Mouse (Mus musculus): ENCODE data around the gene Isoc2a. TPM values are rescaled to one million over a fixed set of nuclear protein-coding genes. Genes with fewer than 3 reads are reported as not detected.

Isoc2a gene
- total and polyA plus RNA-seq, 2 experiments from 2014 or later, result 0.52 to 7.7 TPM

DNA sequence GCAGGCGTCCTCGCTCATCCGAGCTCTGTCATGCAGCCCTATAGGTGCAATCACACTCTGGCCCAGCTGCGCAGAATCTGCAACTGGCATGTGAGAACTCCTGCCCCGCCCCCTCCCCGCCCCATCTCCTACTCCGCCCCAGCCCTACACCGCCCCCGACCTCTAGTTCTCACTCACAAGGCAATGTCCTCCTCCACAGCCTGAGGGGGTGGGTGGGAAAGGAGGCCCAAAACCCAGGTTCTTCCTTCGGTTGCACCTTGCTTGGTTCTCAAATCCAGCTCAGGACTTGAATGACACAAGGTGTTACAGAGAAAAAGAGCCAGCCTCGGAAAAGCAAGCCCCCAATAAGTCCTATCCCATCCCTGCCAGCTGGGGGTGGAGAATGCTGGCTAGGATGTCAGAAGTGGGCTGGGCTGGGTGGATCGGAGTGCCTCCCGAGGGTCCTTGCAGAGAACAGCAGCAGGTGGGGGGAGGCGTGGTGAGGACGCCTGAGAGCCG, 34.3 kb upstream of the Isoc2a start:
- H3K27ac ChIP-seq (ENCODE audit: low read depth, low read length), result peak overlapping the region; percentile 80
- peak overlapping the region; percentile 65 for H3K4me2 ChIP-seq (ENCODE audit: low read depth, low read length, poor library complexity, severe bottlenecking)
- no peaks in the 10 kb centered on the region for H3K9me3 ChIP-seq (ENCODE audit: low read length)
- peak; percentile 16; the same call in 1 of the 2 replicates for TF ChIP-seq CTCF (IDR thresholded peaks at IDR 0.05)
- peak overlapping the region; percentile 61 for H3K9ac ChIP-seq (replicated peaks; ENCODE audit: low read length, poor library complexity, severe bottlenecking)
- H3K36me3 ChIP-seq (ENCODE audit: insufficient read depth, low read length), result no peaks in the 10 kb centered on the region
- DNase-seq (ENCODE audit: low spot score) (peak; percentile 76), ATAC-seq (ENCODE audit: low FRiP score) (peak; percentile 69)
- H3K4me3 ChIP-seq (ENCODE audit: low read depth, low read length), result peak overlapping the region; percentile 58
- 1% methylated on average over 16 of the region's 16 CpGs for WGBS
- H3K27me3 ChIP-seq (ENCODE audit: insufficient read depth, low read length), result no peaks in the 10 kb centered on the region
- peaks cover 7% of the 10 kb centered on the region; the same call in 1 of the 2 replicates for H3K4me1 ChIP-seq (ENCODE audit: insufficient read depth, low read length)

DNA sequence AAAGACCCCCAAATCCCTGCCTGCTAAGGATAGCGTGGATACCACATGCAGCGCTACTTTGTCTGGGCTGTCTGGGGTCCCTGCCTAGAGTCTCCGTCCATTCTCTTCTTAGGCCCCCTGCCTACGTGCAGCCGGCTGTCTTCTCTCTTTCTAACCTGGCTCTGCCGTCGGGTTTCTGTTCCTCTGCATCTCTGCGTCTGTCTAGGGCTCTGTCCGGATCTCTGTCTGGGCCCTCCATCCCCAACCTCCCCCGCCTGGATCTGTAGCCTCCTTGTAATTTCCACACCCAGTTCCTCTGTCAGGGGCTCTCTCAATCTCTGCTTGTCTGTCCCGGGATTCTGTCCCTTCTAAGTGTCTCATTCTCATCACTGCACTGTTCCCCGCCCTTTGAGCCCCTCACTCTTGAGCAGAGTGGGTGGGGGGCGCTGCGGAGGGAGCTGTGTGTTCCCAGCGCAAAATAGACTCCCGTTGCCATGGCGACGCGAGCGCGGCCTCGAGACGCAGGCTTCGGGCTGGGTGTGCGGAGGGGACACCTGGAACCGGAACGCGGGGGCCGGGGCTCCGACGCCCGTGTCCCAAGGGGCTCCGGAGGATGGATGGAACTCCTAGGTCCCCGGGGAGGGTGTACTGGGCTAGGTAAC, 33.2 kb upstream of the Isoc2a start:
- Histone ChIP-seq H3K36me3 (ENCODE audit: insufficient read depth, low read length) (no peaks in the 10 kb centered on the region), H3K27ac (ENCODE audit: low read depth, low read length) (peak overlapping the region; percentile 80), H3K4me1 (ENCODE audit: insufficient read depth, low read length) (peaks cover 7% of the 10 kb centered on the region; the same call in 1 of the 2 replicates), H3K4me2 (ENCODE audit: low read depth, low read length, poor library complexity, severe bottlenecking) (peak overlapping the region; percentile 65), H3K27me3 (ENCODE audit: insufficient read depth, low read length) (no peaks in the 10 kb centered on the region), H3K9me3 (ENCODE audit: low read length) (no peaks in the 10 kb centered on the region), H3K4me3 (ENCODE audit: low read depth, low read length) (peak overlapping the region; percentile 58), H3K9ac (replicated peaks; ENCODE audit: low read length, poor library complexity, severe bottlenecking) (peak overlapping the region; percentile 61)
- DNase-seq (ENCODE audit: low spot score) (peak; percentile 83), ATAC-seq (ENCODE audit: low FRiP score) (peak; percentile 19; the same call in 1 of the 2 replicates)
- under 1% methylated on average over 34 of the region's 34 CpGs for WGBS
- peak; percentile 17; the same call in 1 of the 2 replicates for TF ChIP-seq CTCF (IDR thresholded peaks at IDR 0.05)

DNA sequence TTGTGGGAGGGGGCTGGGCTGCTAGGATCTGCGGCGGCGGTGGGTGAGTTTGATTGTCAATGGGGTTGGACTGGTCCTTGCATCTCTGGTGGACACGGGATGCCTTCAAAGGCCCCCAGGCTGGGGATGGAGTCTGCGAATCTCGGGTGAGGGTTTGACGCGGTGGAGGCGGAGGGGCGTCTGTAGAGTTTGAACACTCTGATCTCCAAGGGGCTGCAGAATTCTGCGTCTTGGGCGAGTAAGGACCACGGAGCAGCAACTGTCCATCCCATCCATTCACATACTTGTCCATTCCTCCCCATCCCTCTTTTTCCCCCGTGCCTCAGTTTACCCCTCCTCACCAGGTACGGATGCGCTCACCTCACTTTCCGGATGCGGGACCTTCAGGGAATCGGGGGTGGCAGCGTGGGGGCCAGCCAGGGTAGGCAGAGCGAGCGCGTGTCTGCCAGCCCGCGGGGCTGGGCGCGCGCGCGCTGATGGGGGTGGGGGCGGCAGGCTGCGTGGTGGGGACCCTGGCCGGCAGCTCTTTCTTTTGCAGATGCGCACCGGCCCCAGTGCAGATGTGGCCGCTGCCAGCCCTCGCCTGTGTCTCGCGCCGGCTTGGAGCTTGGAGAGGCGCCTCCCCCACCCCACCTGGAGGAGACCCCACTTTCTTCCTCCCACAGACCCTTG, 32.6 kb upstream of the Isoc2a start, which contains the start of gene Shisa7:
Gene Shisa7, minus strand, starts transcription at position 452 of the 672 bp plus-strand sequence.
- ATAC-seq (ENCODE audit: low FRiP score), result peak; percentile 61
- H3K27ac ChIP-seq (ENCODE audit: low read depth, low read length), result peak within 1 kb of the TSS; percentile 80
- H3K4me1 ChIP-seq (ENCODE audit: insufficient read depth, low read length), result peaks cover 7% of the 10 kb centered on the region; the same call in 1 of the 2 replicates
- no peaks in the 10 kb centered on the region for H3K27me3 ChIP-seq (ENCODE audit: insufficient read depth, low read length)
- TF ChIP-seq CTCF (IDR thresholded peaks at IDR 0.05), result no peak
- H3K36me3 ChIP-seq (ENCODE audit: insufficient read depth, low read length), result no peaks in the 10 kb centered on the region
- no peak for DNase-seq (ENCODE audit: low spot score)
- H3K9ac ChIP-seq (replicated peaks; ENCODE audit: low read length, poor library complexity, severe bottlenecking), result peak within 1 kb of the TSS; percentile 61
- peak within 1 kb of the TSS; percentile 65 for H3K4me2 ChIP-seq (ENCODE audit: low read depth, low read length, poor library complexity, severe bottlenecking)
- WGBS, result 0% methylated on average over 20 of the region's 41 CpGs
- H3K4me3 ChIP-seq (ENCODE audit: low read depth, low read length), result peak within 1 kb of the TSS; percentile 58
- H3K9me3 ChIP-seq (ENCODE audit: low read length), result no peaks in the 10 kb centered on the region

DNA sequence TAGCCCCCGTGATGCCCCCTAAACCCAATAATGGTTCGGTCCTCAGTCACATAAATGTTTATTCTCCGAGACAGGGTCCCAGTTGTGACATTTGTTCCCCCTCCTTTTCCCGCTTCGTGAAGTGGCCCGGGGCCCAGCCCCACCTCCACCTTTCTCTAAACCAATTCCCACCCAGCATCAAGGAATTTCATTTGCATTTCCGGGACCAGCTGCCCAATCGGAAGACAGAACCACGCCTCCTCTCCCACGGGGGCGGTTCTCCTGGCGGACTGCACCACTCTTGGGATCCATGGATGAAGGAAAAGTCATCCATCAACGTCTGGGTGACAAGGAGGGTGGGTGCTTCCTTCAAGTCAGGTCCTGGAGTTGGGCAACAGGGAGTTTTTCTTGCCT, 32.0 kb upstream of the Isoc2a start:
- Histone ChIP-seq H3K4me1 (ENCODE audit: insufficient read depth, low read length) (peaks cover 7% of the 10 kb centered on the region; the same call in 1 of the 2 replicates), H3K9me3 (ENCODE audit: low read length) (no peaks in the 10 kb centered on the region), H3K4me3 (ENCODE audit: low read depth, low read length) (peak overlapping the region; percentile 58), H3K4me2 (ENCODE audit: low read depth, low read length, poor library complexity, severe bottlenecking) (peak overlapping the region; percentile 65), H3K27me3 (ENCODE audit: insufficient read depth, low read length) (no peaks in the 10 kb centered on the region), H3K9ac (replicated peaks; ENCODE audit: low read length, poor library complexity, severe bottlenecking) (peak overlapping the region; percentile 61), H3K27ac (ENCODE audit: low read depth, low read length) (peak overlapping the region; percentile 80), H3K36me3 (ENCODE audit: insufficient read depth, low read length) (no peaks in the 10 kb centered on the region)
- TF ChIP-seq CTCF (IDR thresholded peaks at IDR 0.05), result no peak
- DNase-seq (ENCODE audit: low spot score) (peak; percentile 95), ATAC-seq (ENCODE audit: low FRiP score) (peak; percentile 85)
- 0% methylated on average over 13 of the region's 13 CpGs for WGBS

DNA sequence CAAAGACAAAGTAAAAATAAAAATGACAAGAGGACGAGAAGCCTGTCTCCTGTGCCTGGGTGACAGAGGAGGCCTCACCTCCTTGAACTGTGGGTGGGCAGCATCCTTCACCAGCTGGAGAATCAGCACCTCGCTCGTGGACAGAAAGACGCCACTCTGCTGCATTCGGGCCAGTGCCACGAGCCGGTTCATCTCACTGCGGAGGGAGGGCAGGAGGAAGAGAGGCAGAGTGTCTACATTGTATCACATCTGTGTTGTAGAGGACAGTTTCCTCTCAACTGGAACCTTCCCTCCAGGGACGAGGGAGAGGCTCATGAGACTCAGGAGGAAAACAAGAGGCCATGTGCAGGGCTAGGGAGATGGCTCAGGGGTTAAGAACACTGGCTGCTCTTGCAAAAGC, 27.6 kb upstream of the Isoc2a start:
- H3K4me1 ChIP-seq (ENCODE audit: insufficient read depth, low read length), result no peaks in the 10 kb centered on the region
- no peaks in the 10 kb centered on the region for H3K36me3 ChIP-seq (ENCODE audit: insufficient read depth, low read length)
- no peak for DNase-seq (ENCODE audit: low spot score)
- no peak for ATAC-seq (ENCODE audit: low FRiP score)
- H3K4me3 ChIP-seq (ENCODE audit: low read depth, low read length), result no peak overlapping the region
- no peak overlapping the region for H3K27ac ChIP-seq (ENCODE audit: low read depth, low read length)
- H3K9me3 ChIP-seq (ENCODE audit: low read length), result no peaks in the 10 kb centered on the region
- no peak overlapping the region for H3K9ac ChIP-seq (replicated peaks; ENCODE audit: low read length, poor library complexity, severe bottlenecking)
- no peak overlapping the region for H3K4me2 ChIP-seq (ENCODE audit: low read depth, low read length, poor library complexity, severe bottlenecking)
- no peaks in the 10 kb centered on the region for H3K27me3 ChIP-seq (ENCODE audit: insufficient read depth, low read length)
- 62% methylated on average over 9 of the region's 9 CpGs for WGBS
- no peak for TF ChIP-seq CTCF (IDR thresholded peaks at IDR 0.05)

All from midbrain, postnatal 0 days (tissue).